Mouse (Mus musculus): ENCODE results near the gene Plekhg2.

GRCm38 (mm10) chr7:28371514-28371989 is 847 bp downstream of the Plekhg2 start:
- TF ChIP-seq POLR2A (IDR thresholded peaks at IDR 0.05; ENCODE audit: insufficient read depth, low read depth, low read length) (no peak), CTCF (IDR thresholded peaks at IDR 0.05; ENCODE audit: insufficient read depth, low read depth, low read length) (no peak)
